Mouse (Mus musculus): Measurements from ENCODE around the gene Rbm20.
"Not testable (repeated sequence)": the region's sequence is repeated elsewhere in the genome, so short reads cannot be mapped to it uniquely, and the experiment has no call there.

Gene Rbm20

GRCm38 (mm10) chr19:53676718-53677634 lies at the start of gene Rbm20:
Rbm20 (plus strand) TSS chr19:53677306.
- no peak for DNase-seq (ENCODE audit: extremely low read depth, insufficient read length, low spot score)

DNA sequence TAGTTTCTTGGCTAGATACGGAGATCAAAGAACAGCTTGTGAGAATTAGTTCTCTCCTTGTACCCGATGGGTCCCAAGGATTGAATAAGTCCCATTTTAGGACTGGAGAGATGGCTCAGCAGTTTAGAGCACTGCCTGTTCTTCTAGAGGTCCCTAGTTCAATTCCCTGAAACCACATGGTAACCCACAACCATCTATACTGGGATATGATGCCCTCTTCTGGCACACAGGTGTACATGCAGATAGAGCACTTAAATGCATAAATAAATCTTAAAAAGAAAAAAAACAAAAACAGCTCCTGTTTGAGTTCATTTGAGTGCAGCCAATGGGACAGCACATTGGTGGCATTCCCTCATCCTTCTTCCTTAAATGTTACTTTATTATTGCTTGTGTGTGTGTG lies 39.1 kb upstream of the Rbm20 start:
- DNase-seq (ENCODE audit: extremely low read depth, insufficient read length, low spot score) = no peak

- DNase-seq (ENCODE audit: extremely low read depth, insufficient read length, low spot score) = no peak
Measured at GRCm38 (mm10) chr19:53638727-53639126, 38.4 kb upstream of the Rbm20 start.

- DNase-seq (ENCODE audit: extremely low read depth, insufficient read length, low spot score) = no peak
Measured at GRCm38 (mm10) chr19:53644020-53644595, 33.0 kb upstream of the Rbm20 start.

DNA sequence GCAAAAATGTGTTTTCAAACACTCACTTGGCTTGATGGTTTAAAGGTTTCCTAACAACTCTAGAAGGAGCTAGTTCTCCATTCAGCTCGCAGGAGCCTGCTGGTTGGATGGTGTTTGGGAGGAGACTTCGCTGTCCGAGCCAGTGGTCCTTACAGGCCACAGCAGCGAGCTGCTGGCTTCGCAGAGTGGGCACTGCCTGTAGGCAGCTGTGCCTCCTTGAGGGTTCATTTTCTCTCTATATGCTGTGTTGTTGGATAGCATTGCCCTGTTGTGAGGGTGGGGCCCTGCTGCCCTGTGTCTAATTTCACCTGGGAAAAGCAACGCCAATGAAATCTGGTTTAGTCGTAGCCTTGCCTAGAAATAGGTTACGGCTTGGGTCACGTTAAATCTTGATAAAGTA lies 29.8 kb upstream of the Rbm20 start:
- no peak for DNase-seq (ENCODE audit: extremely low read depth, insufficient read length, low spot score)

DNA sequence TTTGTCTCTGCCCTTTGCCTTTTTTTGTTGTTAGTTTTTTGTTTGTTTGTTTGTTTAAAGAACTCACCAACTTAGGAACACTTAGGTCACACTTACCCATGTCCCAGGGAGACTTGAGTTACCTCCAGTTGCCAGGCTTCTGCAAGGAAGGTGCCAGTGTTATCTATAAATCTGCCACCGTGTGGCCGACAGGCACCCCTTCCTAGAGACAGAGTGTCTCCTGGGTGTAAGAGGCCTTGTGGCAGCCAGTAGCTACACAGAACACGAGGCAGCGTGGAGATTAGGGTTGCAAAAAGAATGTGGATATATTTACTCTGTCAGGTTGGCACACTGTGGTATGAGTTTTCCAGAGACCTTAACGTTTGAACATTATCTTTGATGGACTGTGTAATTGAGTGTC lies 29.1 kb upstream of the Rbm20 start:
- no peak for DNase-seq (ENCODE audit: extremely low read depth, insufficient read length, low spot score)

GRCm38 (mm10) chr19:53648802-53649236 lies 28.3 kb upstream of the Rbm20 start:
- no peak for DNase-seq (ENCODE audit: extremely low read depth, insufficient read length, low spot score)

DNA sequence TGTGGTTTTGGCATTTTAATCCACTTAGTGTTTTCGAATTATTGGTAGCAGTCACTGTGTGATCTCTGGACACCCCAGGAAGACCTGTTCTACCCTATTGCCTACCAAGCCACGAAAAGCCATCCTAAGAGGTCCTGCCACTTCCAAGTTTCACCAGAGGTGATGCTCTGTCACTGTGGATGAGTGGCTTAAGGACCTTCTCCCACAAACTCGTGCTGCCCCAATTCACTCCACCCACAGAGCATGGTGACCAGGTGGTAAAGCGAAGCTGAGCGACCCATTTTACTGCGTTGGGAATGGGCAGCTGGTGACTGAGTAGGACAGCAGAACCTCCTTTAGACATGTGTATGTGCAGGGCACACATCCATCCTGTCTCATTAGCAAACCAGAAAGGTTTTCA lies 27.7 kb upstream of the Rbm20 start:
- DNase-seq (ENCODE audit: extremely low read depth, insufficient read length, low spot score) = no peak

- DNase-seq (ENCODE audit: extremely low read depth, insufficient read length, low spot score) = peak; percentile 56
Measured at GRCm38 (mm10) chr19:53649802-53650201, 27.3 kb upstream of the Rbm20 start.

- DNase-seq (ENCODE audit: extremely low read depth, insufficient read length, low spot score) = no peak
Measured at GRCm38 (mm10) chr19:53650921-53651320, 26.2 kb upstream of the Rbm20 start.

- DNase-seq (ENCODE audit: extremely low read depth, insufficient read length, low spot score) = no peak
Measured at GRCm38 (mm10) chr19:53652267-53652666, 24.8 kb upstream of the Rbm20 start.

- peak; percentile 82 for DNase-seq (ENCODE audit: extremely low read depth, insufficient read length, low spot score)
Measured at GRCm38 (mm10) chr19:53653624-53654467, 23.3 kb upstream of the Rbm20 start.

DNA sequence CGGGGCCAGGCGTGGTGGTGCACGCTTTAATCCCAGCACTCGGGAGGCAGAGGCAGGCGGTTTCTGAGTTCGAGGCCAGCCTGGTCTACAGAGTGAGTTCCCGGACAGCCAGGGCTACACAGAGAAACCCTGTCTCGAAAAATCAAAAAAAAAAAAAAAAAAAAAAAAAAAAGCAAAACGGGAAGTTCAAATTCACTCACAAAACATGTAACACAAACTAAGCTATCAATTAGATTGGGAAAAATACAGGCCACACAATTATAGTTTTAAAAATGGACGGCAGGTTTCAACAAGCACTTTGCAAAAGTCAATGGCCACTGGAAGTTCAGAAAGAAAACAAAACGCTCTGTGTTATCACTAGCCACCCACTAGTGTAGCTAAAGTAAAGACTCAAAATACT lies 20.7 kb upstream of the Rbm20 start:
- DNase-seq (ENCODE audit: extremely low read depth, insufficient read length, low spot score) = not testable (repeated sequence)

DNA sequence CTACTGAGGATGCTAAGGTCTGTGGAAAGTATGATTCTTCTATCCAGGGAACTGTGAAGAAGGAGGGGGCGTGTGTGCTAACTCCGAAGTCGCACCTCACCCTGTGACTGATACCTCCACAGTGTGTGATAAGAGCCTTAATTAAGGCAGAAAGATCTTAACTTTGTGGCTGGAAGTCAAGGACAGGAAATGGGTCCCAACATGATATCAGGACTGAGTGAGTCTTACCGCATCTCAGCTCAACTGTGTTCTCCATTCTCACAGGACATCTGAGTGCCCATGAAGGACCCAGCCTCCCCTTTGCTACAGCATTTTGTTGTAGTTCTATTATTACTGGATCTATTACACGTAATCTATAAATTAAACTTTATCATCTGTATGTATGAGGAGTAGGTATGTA lies 19.7 kb upstream of the Rbm20 start:
- DNase-seq (ENCODE audit: extremely low read depth, insufficient read length, low spot score) = no peak

DNA sequence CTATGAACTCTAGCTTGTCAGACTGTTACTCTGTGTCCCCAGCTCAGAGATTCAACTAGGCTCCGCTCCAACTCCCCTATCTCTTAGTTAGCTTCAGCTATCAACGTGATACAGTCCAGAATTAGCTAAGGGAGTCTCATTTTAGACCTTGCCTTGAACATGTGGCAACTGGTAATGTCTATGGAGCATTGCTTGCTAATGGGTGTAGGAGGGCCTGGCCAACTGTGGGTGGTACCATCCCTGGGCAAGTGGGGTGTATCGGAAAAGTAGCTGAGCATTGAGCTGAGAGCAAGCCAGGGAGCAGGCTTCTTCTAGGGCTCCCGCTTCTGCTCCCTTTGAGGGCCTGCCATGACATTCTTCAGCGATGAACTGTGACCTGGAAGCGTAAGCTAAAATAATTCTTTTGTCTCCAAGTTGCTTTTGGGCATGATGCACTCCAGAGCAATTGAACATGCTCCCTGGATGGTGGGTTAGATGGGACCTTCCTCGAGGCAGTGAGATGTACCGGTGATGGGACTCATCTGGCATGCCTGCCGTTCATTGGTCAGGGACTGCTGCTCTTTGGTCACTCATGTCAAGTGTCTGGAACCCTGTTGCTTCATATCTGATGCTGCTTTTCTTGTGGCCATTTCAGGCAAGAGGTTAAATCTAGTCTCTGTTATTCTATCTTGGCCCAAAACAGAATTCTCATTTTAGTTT lies 16.2 kb upstream of the Rbm20 start:
- DNase-seq (ENCODE audit: extremely low read depth, insufficient read length, low spot score) = no peak

DNA sequence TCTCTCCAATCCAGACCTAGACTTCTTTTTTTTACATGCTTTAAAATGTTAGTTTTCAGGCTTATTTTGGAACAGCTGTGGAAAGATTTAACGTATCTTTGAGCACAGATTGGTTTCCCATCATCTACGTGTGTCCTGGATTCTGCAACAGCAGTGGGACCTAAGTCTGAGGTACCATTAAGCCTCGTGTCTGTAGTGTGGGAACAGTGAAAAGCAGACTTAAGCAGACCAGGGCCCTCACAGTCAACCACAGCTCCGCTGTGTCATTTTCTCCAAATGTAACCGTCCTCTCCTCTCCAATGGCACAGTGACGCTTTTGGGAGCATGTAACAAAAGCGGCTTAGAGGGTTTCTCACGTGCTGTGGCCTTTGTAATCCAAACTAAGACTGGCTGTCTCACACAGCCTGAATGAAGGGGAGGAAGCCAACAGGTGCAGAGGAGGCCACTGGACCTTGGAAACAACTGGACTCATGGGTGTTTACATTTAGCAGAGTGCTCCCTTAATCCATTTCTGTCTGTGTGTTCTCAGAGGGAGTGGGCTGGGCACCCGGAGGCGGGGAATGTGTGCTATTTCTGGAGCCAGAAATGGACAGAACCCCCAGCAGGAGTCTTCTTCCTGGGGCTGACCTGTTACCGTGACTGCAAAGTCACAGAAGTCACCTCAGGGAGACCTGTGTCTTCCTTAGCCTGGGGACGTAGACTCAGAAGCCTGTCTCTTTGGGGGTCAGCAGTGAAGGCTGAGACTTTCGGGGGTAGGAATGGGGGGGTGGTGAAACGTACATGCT lies 15.0 kb upstream of the Rbm20 start:
- DNase-seq (ENCODE audit: extremely low read depth, insufficient read length, low spot score) = no peak

DNA sequence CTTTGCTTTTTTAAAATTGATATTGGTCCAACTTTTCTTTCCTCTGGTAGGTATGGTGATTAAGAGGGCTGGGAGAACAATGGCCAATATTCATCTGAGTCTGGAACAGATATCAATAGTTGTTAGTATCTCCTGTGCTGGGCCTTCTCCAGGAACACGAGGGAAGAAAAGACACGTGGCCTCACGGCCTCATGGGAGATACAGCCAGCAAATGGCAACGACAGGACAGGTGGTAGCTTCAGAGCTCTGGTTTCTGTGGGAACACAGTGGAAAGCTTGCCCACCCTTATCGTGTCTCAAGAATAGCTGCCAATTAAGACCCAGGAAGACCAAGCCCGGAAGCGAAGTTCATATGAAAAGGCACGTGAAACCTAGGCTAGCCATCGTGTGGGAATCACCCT lies 12.3 kb upstream of the Rbm20 start:
- DNase-seq (ENCODE audit: extremely low read depth, insufficient read length, low spot score) = no peak

GRCm38 (mm10) chr19:53665391-53665790 lies 11.7 kb upstream of the Rbm20 start:
- DNase-seq (ENCODE audit: extremely low read depth, insufficient read length, low spot score) = no peak

DNA sequence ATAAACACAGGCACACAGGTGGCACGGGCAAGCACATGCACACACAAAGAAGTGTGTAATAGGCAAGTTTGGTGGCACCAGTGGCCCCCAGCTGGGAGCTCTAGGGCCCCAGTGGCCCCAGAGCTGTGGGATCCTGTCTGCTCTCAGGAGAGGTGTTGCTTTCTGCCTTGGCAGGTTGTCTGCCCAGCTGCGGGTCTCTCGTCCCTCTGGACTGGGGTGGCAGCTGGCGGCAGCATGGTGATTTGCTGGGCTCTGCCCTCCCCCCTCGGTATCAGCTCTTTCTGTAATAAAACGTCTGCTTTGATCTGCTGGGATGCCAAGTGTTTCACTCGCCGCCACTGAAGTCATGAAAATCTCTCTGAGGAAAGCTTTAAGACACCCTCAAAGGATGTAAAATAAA lies 10.4 kb upstream of the Rbm20 start:
- DNase-seq (ENCODE audit: extremely low read depth, insufficient read length, low spot score) = no peak

DNA sequence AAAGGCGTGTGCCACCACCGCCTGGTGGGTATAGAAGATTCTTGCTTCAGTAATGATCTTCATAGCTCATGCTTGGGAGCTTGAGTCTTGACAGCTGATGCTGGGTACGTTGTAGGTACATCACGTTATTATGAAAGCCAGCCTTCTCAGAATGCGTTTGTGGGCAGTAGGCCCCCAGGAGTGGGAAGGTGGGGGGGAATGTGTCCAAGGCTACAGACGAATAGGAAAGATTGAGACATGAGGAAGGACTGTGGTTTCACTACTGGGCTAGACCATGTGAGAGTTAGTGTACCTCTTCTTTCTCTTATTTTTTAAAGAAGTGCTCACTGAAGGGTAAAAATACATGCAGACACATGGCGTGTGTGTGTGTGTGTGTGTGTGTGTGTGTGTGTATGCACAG lies 8.3 kb upstream of the Rbm20 start:
- DNase-seq (ENCODE audit: extremely low read depth, insufficient read length, low spot score) = no peak
